ENCODE assay signal across 8 mouse cellular contexts in the genomic region with DNA sequence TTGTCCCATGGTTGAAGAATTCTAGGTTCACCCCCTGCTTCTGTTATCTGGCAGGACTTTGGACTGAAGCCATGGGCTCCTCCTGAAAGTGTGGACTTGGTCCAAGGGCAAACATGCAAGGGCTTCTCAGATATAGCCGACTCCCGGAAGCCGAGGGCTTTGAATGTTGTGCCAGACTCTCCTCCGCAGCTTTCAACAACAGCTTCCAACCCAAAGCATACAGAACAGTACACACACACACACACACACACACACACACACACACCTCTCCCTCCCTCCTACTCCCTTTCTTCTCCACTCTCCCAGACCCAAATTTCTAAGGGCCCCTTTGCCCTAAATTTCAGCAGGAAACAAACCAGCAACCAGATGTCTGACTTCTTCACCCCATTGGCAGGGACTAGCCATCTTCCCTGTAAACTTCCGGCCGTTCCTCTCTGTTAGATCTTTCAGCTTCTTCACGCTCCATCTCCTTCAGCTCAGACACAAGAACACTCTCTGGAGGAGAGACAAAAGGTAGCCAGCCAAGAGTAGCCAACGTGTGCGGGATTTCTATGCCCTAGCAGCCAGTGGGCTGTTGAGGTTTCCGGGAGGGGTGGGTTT. TPM values are rescaled to one million over a fixed set of nuclear protein-coding genes. Genes with fewer than 3 reads are reported as not detected.
DNase-seq lines count a peak whose midpoint lies in the region; ATAC-seq and TF ChIP-seq lines count a peak whose summit lies in the region.

No protein-coding gene starts in this region.

- no peaks in the 10 kb centered on the region for H3K36me3 ChIP-seq in liver, adult 2 months (ENCODE audit: control insufficient read depth, insufficient read depth, low read length)
- no peaks in the 10 kb centered on the region for H3K36me3 ChIP-seq in liver, embryonic 11.5 days (ENCODE audit: control insufficient read depth, insufficient read depth, low read length)
- no peaks in the 10 kb centered on the region for H3K36me3 ChIP-seq in heart, embryonic 12.5 days

- peak; percentile 71 for DNase-seq in liver, adult 2 months (ENCODE audit: extremely low read depth, low read depth, low spot score)
- DNase-seq in liver, embryonic 11.5 days (ENCODE audit: low spot score) = no peak
- peak; percentile 70 for DNase-seq in kidney, postnatal 10 days
- DNase-seq in retina, postnatal 1 day = peak; percentile 73
- no peak for DNase-seq in layer of hippocampus, adult 9-11 months
- DNase-seq in urinary bladder, postnatal 36 days (ENCODE audit: low spot score in 2 of 2) = no peak
- DNase-seq in urinary bladder, adult 18-20 months (ENCODE audit: low spot score in 2 of 2) = no peak

- H3K27ac ChIP-seq in liver, adult 2 months (replicated peaks; ENCODE audit: insufficient read depth, low read depth, low read length) = no peak overlapping the region
- H3K27ac ChIP-seq in liver, embryonic 11.5 days (ENCODE audit: low read depth, low read length) = no peak overlapping the region; the same call in 1 of the 2 replicates
- peak overlapping the region; percentile 63 for H3K27ac ChIP-seq in heart, embryonic 12.5 days (ENCODE audit: poor library complexity, severe bottlenecking)

- H3K4me3 ChIP-seq in liver, adult 2 months (ENCODE audit: insufficient read depth, low read depth, low read length) = no peak overlapping the region
- H3K4me3 ChIP-seq in liver, embryonic 11.5 days (ENCODE audit: low read depth, low read length) = no peak overlapping the region
- no peak overlapping the region for H3K4me3 ChIP-seq in heart, embryonic 12.5 days

- peaks cover 4% of the 10 kb centered on the region for H3K4me1 ChIP-seq in liver, adult 2 months (ENCODE audit: control insufficient read depth, insufficient read depth, low read length)
- H3K4me1 ChIP-seq in liver, embryonic 11.5 days (replicated peaks; ENCODE audit: control insufficient read depth, insufficient read depth, low read length) = peaks cover 5% of the 10 kb centered on the region; the same call in 1 of the 2 replicates
- peaks cover 38% of the 10 kb centered on the region for H3K4me1 ChIP-seq in heart, embryonic 12.5 days (replicated peaks)

- no peaks in the 10 kb centered on the region for H3K9me3 ChIP-seq in liver, embryonic 11.5 days (ENCODE audit: control insufficient read depth, low read length)
- H3K9me3 ChIP-seq in heart, embryonic 12.5 days (replicated peaks) = no peaks in the 10 kb centered on the region

- TF ChIP-seq POLR2A in liver, adult 2 months (IDR thresholded peaks at IDR 0.05; ENCODE audit: extremely low read depth, insufficient read depth, low read length) = no peak

- ATAC-seq in liver, embryonic 11.5 days (replicated peaks; ENCODE audit: low FRiP score) = no peak
- ATAC-seq in heart, embryonic 12.5 days (ENCODE audit: insufficient number of reproducible peaks, low FRiP score) = peak; percentile 74

- 31% methylated on average over 10 of the region's 10 CpGs for WGBS in liver, adult 2 months
- WGBS in liver, embryonic 11.5 days = 45% methylated on average over 10 of the region's 10 CpGs
- 36% methylated on average over 10 of the region's 10 CpGs for WGBS in heart, embryonic 12.5 days

- no peaks in the 10 kb centered on the region for H3K79me2 ChIP-seq in liver, adult 2 months (ENCODE audit: control insufficient read depth, insufficient read depth, low read length)

- H3K4me2 ChIP-seq in liver, embryonic 11.5 days = no peak overlapping the region
- H3K4me2 ChIP-seq in heart, embryonic 12.5 days = 0 out of 2 replicates have a peak overlapping the region, but pooled peaks have one; percentile 2

- H3K9ac ChIP-seq in liver, adult 2 months (ENCODE audit: low read depth, low read length) = no peak overlapping the region
- no peak overlapping the region for H3K9ac ChIP-seq in liver, embryonic 11.5 days (ENCODE audit: low read depth, low read length)
- H3K9ac ChIP-seq in heart, embryonic 12.5 days = no peak overlapping the region

- H3K27me3 ChIP-seq in liver, adult 2 months (ENCODE audit: control insufficient read depth, insufficient read depth, low read length) = no peaks in the 10 kb centered on the region
- no peaks in the 10 kb centered on the region for H3K27me3 ChIP-seq in liver, embryonic 11.5 days (replicated peaks; ENCODE audit: control insufficient read depth, insufficient read depth, low read length)
- no peaks in the 10 kb centered on the region for H3K27me3 ChIP-seq in heart, embryonic 12.5 days (replicated peaks)

- TF ChIP-seq CTCF in liver, adult 2 months (IDR thresholded peaks at IDR 0.05; ENCODE audit: low read depth, low read length) = no peak

RNA-seq across cellular contexts. Expression of gene Smad5, which starts 24.5 kb away (rescaled TPM):
- 13.1 and 15.2 TPM in 2 replicates for total RNA-seq in liver, adult 2 months (2014; rRNA removed)
- polyA plus RNA-seq in liver, adult 2 months (2012; rRNA removed) = 8.9 and 10.0 TPM in 2 replicates
- polyA plus RNA-seq in liver, embryonic 11.5 days (2014; fragmentation: Nextera tagmentation; extraction: Ambion mirVana) = 16.8 and 18.5 TPM in 2 replicates
- polyA plus RNA-seq in heart, embryonic 12.5 days (2016; fragmentation: Nextera tagmentation; extraction: Ambion mirVana) = 24.3 and 25.7 TPM in 2 replicates

Comparison
In these comparisons a context has a peak if more than half of its experiments do, and no peak if none do; other contexts are left out.
1. DNase-seq: peak in liver, adult 2 months (single experiment), kidney, postnatal 10 days (single experiment) and retina, postnatal 1 day (single experiment); none in liver, embryonic 11.5 days (single experiment), layer of hippocampus, adult 9-11 months (single experiment), urinary bladder, postnatal 36 days (0 of 2) and urinary bladder, adult 18-20 months (0 of 2).